Mouse (Mus musculus) midbrain, embryonic 16.5 days (tissue): Measurements from ENCODE around the gene Zfc3h1. TPM values are rescaled to one million over a fixed set of nuclear protein-coding genes. Genes with fewer than 3 reads are reported as not detected.

ENCODE experiments used
- ATAC-seq: fragments of 200-750 bp; cut with Nextera tagmentation; 2 replicates; pipeline ENCODE4 v1.8.0; 2017; ENCODE audit warnings: moderate TSS enrichment
- H3K27ac ChIP-seq: fragments of 300-500 bp; sonication (generic); 2 replicates; pipeline ENCODE4 v1.5.1; 2014; ENCODE audit warnings: mild to moderate bottlenecking, low read length, mixed read lengths
- H3K27me3 ChIP-seq: fragments of 300-500 bp; sonication (generic); 2 replicates; pipeline ENCODE4 v1.6.1; 2014; ENCODE audit warnings: low read depth, low read length, mixed read lengths; ENCODE audit not compliant: control insufficient read depth, insufficient read depth
- H3K36me3 ChIP-seq: fragments of 300-500 bp; sonication (generic); 2 replicates; pipeline ENCODE4 v1.6.1; 2014; ENCODE audit warnings: mild to moderate bottlenecking, low read length, moderate library complexity, mixed read lengths; ENCODE audit not compliant: control insufficient read depth, insufficient read depth
- H3K4me1 ChIP-seq: fragments of 300-500 bp; sonication (generic); 2 replicates; pipeline ENCODE4 v1.6.1; 2014; ENCODE audit warnings: mild to moderate bottlenecking, low read length, mixed read lengths; ENCODE audit not compliant: control insufficient read depth, insufficient read depth
- H3K4me2 ChIP-seq: fragments of 300-500 bp; sonication (generic); 2 replicates; pipeline ENCODE4 v1.6.1; 2014; ENCODE audit warnings: mild to moderate bottlenecking, low read length, mixed read lengths
- H3K4me3 ChIP-seq: fragments of 300-500 bp; sonication (generic); 2 replicates; pipeline ENCODE4 v1.5.1; 2014; ENCODE audit warnings: low read depth, mild to moderate bottlenecking, low read length, moderate library complexity, mixed read lengths
- H3K9ac ChIP-seq: fragments of 300-500 bp; sonication (generic); 2 replicates; pipeline ENCODE4 v1.6.1; 2014; ENCODE audit warnings: low read depth, low read length, mixed read lengths
- H3K9me3 ChIP-seq: fragments of 300-500 bp; sonication (generic); replicated peaks from 2 replicates; pipeline ENCODE4 v1.6.1; 2014; ENCODE audit warnings: mild to moderate bottlenecking, low read length, mixed read lengths; ENCODE audit not compliant: control insufficient read depth, poor library complexity, severe bottlenecking
- WGBS: fragments of 180-500 bp; shearing (Covaris S2); extraction: QIAGEN DNeasy Blood & Tissue Kit; methylation state at CpG from one replicate; pipeline ENCODE4 v1.1.7; 2014; 5-methylcytosine and 5-hydroxymethylcytosine counted together
- polyA plus RNA-seq: library from polyadenylated mRNA; unstranded; fragments of >200 nt; fragmentation: Nextera tagmentation; extraction: Ambion mirVana; gene quantifications from 2 replicates; pipeline ENCODE4 v1.2.1, GENCODE M21; 2015

Gene Zfc3h1
- polyA plus RNA-seq, 1 experiment from 2014 or later: 14.3 TPM

DNA sequence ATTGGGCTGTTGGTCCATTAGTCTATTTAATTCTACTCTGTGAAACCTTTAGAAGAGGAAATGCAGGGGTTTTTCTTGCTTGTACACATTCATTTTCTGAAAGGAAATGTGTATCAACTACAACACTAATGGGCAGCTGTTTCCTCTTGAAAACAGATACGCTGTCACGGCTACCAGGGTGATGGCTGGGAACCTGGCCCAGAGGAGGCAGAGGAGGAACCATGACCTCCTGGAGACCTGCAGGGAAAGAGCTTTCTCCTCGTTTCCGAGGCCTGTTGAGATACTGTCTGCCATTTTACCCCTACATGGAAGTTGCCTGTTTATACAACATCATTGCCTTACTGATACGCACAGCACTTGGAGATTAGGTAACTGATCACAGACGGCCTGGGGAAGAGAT is 81.0 kb downstream of the Zfc3h1 start:
- H3K4me2 ChIP-seq: no peak overlapping the region
- H3K4me3 ChIP-seq: no peak overlapping the region
- H3K4me1 ChIP-seq: no peaks in the 10 kb centered on the region
- H3K9me3 ChIP-seq: no peaks in the 10 kb centered on the region
- no peak overlapping the region for H3K27ac ChIP-seq
- no peaks in the 10 kb centered on the region for H3K36me3 ChIP-seq
- 86% methylated on average over 6 of the region's 6 CpGs for WGBS
- H3K27me3 ChIP-seq: no peaks in the 10 kb centered on the region
- no peak for ATAC-seq
- no peak overlapping the region for H3K9ac ChIP-seq

DNA sequence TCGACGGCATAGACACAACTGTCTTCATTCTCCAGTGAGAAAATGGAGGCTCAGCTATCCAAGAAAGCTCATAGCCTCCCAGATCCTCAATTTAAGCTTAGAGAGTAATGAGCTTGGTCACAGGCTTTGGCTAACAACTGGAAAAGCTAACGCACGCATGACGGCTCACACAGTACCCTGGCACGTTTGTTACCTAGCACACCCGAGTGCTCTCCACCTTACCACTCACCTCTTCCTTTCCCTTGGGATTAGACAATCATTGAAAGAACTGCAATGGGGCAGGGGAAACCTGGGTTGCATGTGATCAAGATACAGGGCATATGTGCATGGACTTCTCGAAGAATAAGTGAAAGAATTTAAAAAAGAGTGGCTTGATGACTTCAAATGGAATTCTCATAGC is 83.2 kb downstream of the Zfc3h1 start:
- H3K4me3 ChIP-seq: no peak overlapping the region
- H3K27me3 ChIP-seq: no peaks in the 10 kb centered on the region
- no peaks in the 10 kb centered on the region for H3K36me3 ChIP-seq
- H3K27ac ChIP-seq: no peak overlapping the region
- no peaks in the 10 kb centered on the region for H3K4me1 ChIP-seq
- WGBS: 88% methylated on average over 8 of the region's 8 CpGs
- H3K9ac ChIP-seq: no peak overlapping the region
- H3K9me3 ChIP-seq: no peaks in the 10 kb centered on the region
- H3K4me2 ChIP-seq: no peak overlapping the region
- ATAC-seq: no peak

DNA sequence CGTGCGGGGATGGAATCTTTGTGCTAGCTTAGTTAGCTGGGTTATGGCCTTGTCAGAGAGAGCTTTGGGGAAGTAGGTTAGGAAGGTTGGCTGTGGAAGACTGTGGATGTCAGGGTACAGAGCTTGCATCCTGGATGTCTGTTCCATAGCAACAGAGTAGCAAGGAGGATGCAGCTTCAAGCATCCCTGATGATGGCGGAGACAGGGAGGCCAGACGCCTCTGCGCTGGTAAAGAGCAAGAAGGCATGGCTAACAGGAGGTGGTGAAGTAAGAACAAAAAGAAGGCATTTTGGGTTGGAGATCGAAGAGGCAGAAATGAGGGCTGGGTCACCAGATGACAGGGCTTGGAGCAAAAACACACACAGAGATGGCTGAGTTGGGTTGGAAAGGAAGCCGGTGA is 83.9 kb downstream of the Zfc3h1 start:
- H3K4me1 ChIP-seq: no peaks in the 10 kb centered on the region
- H3K9ac ChIP-seq: no peak overlapping the region
- 43% methylated on average over 7 of the region's 7 CpGs for WGBS
- H3K4me2 ChIP-seq: no peak overlapping the region
- no peaks in the 10 kb centered on the region for H3K36me3 ChIP-seq
- no peak overlapping the region for H3K4me3 ChIP-seq
- no peaks in the 10 kb centered on the region for H3K27me3 ChIP-seq
- no peak for ATAC-seq
- H3K27ac ChIP-seq: no peak overlapping the region
- no peaks in the 10 kb centered on the region for H3K9me3 ChIP-seq

DNA sequence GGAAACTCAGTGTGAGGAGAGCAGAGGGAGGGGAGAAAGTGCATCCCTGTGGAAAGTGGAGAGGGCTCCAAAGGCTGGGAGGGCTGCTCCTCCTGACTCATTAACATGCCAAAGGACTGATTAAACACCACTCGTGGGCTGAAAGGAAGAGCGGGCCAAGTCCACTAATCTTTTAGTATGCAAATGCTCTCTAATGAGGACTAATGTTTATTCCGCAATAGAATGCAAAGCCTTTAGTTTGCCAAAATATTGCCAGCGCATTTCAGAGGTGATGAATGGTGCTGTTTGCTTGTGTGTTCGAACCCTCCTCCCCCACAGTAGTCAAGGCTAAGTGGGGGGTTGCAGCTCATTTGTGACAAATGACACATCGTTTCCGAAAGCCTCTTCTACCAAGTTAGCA is 84.3 kb downstream of the Zfc3h1 start:
- 22% methylated on average over 7 of the region's 7 CpGs for WGBS
- no peaks in the 10 kb centered on the region for H3K27me3 ChIP-seq

DNA sequence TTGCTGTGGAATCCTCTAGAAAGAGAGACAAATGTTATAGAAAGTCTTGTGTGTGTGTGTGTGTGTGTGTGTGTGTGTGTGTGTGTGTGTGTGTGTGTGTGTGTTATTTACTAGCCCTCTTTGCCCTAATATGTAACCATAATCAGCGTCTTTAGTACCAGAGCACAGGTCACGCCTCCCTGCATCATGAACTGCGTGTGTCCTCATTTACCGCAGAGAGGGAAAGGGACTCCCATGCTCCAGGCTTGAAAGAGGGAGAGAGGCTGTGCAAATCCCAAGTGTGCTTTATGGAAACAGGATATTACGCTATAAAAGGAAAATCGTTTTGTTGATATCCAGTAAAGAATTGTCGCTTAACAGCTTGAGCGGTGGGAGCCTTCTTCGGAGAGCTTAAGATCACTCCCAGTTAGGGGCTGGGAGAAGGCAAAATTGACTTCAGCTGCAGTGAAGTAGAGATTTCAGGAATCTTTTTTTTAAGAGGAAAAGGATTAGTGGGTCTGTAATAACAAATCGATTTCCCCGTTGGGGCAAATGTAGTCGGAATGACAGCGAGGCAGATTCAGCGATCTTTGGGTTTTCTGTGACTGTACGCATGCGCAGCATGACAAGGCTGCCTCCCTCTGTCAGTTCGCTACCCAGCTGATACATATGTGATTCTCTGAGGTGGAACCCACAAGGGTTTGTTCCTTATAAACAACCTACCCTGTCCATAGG is 86.0 kb downstream of the Zfc3h1 start:
- H3K27me3 ChIP-seq: no peaks in the 10 kb centered on the region
- peak; percentile 72; the same call in 1 of the 2 replicates for ATAC-seq

More for the DNA sequence above, 84.3 kb downstream of the Zfc3h1 start:
- Histone ChIP-seq H3K4me2 (no peak overlapping the region), H3K9me3 (no peaks in the 10 kb centered on the region), H3K4me1 (no peaks in the 10 kb centered on the region), H3K4me3 (no peak overlapping the region), H3K36me3 (no peaks in the 10 kb centered on the region), H3K27ac (no peak overlapping the region), H3K9ac (no peak overlapping the region)
- peak; percentile 81 for ATAC-seq

DNA sequence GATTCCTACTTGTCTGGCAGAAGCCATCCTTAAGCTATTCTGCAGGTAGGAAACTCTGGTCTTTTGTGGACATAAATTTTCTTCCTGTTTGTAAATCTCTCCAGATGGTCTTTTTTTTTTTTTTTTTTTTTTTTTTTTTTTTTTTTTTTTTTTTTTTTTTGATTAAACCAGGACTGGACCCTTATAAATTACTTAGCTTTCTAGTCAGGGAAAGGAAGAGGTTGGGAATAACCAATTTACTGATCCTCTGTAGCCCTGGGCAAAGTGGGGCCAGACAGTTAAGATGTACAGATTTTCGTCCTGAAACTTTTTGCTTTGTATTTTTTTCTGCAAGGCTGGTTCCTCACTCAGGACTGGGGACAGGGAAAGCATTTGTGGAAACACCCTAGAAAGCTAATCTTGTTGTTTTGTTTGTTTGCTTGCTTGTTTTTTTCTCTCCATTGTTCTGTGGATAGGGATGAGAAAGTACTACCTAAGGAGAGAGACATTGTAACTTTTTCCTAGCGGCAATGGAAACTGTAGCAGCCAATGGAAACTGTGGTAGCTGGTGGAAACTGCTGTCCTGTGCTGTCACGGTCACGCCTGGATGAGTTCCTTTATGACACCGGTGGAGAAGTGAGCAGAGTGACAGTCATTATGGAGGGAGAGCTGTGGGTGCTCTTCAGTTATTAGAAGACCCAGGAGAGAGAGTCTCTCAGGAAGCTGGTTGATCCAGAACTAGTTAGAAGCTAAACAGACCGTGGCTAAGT is 88.6 kb downstream of the Zfc3h1 start:
- H3K4me3 ChIP-seq: no peak overlapping the region
- no peak overlapping the region for H3K27ac ChIP-seq
- no peaks in the 10 kb centered on the region for H3K27me3 ChIP-seq
- H3K9ac ChIP-seq: no peak overlapping the region
- no peaks in the 10 kb centered on the region for H3K9me3 ChIP-seq
- no peak overlapping the region for H3K4me2 ChIP-seq
- peaks cover 3% of the 10 kb centered on the region; the same call in 1 of the 2 replicates for H3K4me1 ChIP-seq
- WGBS: 75% methylated on average over 6 of the region's 6 CpGs
- ATAC-seq: no peak
- no peaks in the 10 kb centered on the region for H3K36me3 ChIP-seq

More for the DNA sequence above, 86.0 kb downstream of the Zfc3h1 start:
- Histone ChIP-seq H3K9me3 (no peaks in the 10 kb centered on the region), H3K27ac (peak overlapping the region; percentile 75), H3K4me2 (peak overlapping the region; percentile 52), H3K9ac (peak overlapping the region; percentile 61), H3K36me3 (no peaks in the 10 kb centered on the region), H3K4me1 (no peaks in the 10 kb centered on the region), H3K4me3 (peak overlapping the region; percentile 40)
- 39% methylated on average over 17 of the region's 17 CpGs for WGBS

DNA sequence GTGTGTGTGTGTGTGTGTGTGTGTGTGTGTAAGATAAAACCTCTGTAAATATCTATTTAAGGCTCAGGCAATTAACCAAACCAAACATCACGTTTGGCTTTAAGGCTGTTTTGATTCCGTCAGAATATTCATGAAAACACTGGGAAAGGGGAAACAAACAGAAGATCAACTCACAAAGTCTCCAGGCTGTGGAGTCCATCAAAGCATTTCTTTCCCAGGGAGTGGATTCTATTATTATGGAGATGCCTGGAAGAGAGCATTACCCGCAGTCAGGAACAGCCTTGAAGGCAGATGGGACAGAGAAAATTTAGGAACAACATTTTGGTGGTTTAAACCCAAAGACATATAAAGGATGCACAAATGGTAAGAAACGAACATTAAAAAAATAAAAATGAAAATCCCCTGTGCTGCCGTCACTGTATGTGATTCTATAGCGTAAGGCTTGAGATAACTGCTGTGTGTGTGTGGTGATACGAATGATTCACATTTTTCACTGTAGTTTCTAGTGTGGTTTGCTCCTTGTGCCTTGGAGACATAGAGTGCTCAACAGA is 90.3 kb downstream of the Zfc3h1 start:
- H3K9me3 ChIP-seq: no peaks in the 10 kb centered on the region
- no peaks in the 10 kb centered on the region for H3K36me3 ChIP-seq
- no peak overlapping the region for H3K27ac ChIP-seq
- H3K4me3 ChIP-seq: no peak overlapping the region
- no peak overlapping the region for H3K9ac ChIP-seq
- WGBS: 45% methylated on average over 7 of the region's 7 CpGs
- no peaks in the 10 kb centered on the region for H3K27me3 ChIP-seq
- H3K4me1 ChIP-seq: peaks cover 7% of the 10 kb centered on the region
- ATAC-seq: no peak
- no peak overlapping the region for H3K4me2 ChIP-seq

DNA sequence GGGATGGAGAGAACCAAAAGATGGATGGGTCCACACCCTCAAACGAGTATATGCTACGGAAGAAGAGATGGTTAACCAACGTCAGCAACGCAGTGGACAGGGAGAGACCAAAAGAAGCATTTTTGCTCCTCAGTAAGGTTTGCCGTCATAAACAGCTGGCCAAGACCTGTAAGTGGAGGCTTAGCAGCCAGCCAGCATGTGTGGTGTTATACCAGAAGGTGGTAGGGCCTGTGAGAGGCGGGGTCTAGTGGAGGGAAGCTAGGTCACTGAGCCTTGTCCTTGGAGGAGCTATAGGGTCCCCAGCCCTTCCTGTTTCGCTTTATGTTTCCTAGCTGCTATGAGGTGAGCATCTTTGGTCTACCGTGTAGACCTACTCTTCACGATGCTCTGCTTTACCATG is 91.7 kb downstream of the Zfc3h1 start:
- Histone ChIP-seq H3K9me3 (no peaks in the 10 kb centered on the region), H3K36me3 (no peaks in the 10 kb centered on the region), H3K9ac (no peak overlapping the region), H3K4me1 (peaks cover 7% of the 10 kb centered on the region), H3K27me3 (no peaks in the 10 kb centered on the region), H3K4me3 (no peak overlapping the region), H3K4me2 (no peak overlapping the region), H3K27ac (no peak overlapping the region)
- WGBS: 95% methylated on average over 9 of the region's 9 CpGs
- ATAC-seq: no peak
